Mouse (Mus musculus) layer of hippocampus, adult 2 months (tissue): Measurements from ENCODE around the gene Rps8. TPM values are rescaled to one million over a fixed set of nuclear protein-coding genes. Genes with fewer than 3 reads are reported as not detected.
"Not testable (repeated sequence)": the region's sequence is repeated elsewhere in the genome, so short reads cannot be mapped to it uniquely, and the experiment has no call there.

Source experiments
- DNase-seq, 2 experiments: peaks; one replicate each; pipeline ENCODE4 v3.0.0; 2022; ENCODE audit warnings: low spot score in 2 of 2
- H3K27ac ChIP-seq: fragments of 200-600 bp; 2 replicates; pipeline ENCODE4 v1.8.1; 2022
- H3K4me3 ChIP-seq: fragments of 200-600 bp; 2 replicates; pipeline ENCODE4 v1.8.1; 2022; ENCODE audit warnings: mild to moderate bottlenecking
- CTCF ChIP-seq: fragments of 200-600 bp; conservative IDR thresholded peaks from 2 replicates; pipeline ENCODE4 v1.8.1; 2022; ENCODE audit warnings: antibody characterized with exemption, mild to moderate bottlenecking, moderate library complexity
- long read RNA-seq, 2 experiments: library from polyadenylated mRNA; stranded (forward); transcript quantifications; one replicate each; pipeline ENCODE4 v2.0.0; 2021; ENCODE audit warnings: borderline mapping rate in 2 of 2
- total RNA-seq, 2 experiments: library from RNA; stranded (reverse); gene quantifications; 2 replicates each; pipeline ENCODE4 v1.2.3; 2021

The Rps8 gene
- 100 to 1,000 TPM; 509 to 527 TPM for total RNA-seq
- long read RNA-seq, experiment 1, transcript Rps8-201 (6 exons, 860 nt), result major isoform, 49 of 57 reads
- long read RNA-seq, experiment 1, partial matches to known transcripts, result 5 of 57 reads
- long read RNA-seq, experiment 1, other reads (novel, unspliced or antisense), result 2 of 57 reads
- long read RNA-seq, experiment 2, transcript Rps8-201 (6 exons, 860 nt), result major isoform, 79 of 97 reads
- long read RNA-seq, experiment 2, partial matches to known transcripts, result 15 of 97 reads
- long read RNA-seq, experiment 2, other reads (novel, unspliced or antisense), result 3 of 97 reads

DNA sequence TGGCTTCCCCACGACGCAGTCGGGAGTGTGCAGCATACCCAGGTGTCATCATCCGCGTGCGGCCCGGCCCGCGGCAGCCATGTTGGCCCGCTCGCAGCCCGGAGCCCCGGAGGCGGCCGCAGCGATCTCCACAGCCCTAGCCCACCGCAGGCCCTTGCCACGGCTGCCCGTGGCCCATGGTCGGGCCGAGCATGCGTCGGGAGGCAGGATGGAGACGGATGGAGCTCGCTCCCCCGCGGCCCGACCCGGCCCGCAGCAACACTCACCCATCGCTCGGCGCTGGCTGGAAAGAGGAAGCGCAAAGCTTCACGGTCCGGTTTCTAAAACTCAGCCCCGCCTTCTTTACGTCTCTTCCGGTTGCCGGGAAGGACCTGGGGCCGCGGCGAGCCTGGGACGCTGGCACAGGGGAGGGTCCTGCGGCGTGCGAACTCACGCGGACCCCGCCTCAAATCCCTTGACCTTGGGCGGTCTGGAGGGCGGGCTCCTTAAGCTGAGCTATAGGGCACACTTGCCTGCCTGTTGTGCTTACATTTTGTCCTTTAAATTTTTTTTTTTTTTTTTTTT, at the start of gene Rps8:
Gene Rps8 (minus strand): TSS at position 452 of the 564 bp plus-strand sequence.
- peak within 1 kb of the TSS; percentile 84 for H3K4me3 ChIP-seq
- peak; percentile 87 to 88 for DNase-seq
- TF ChIP-seq CTCF, result no peak
- peak within 1 kb of the TSS; percentile 94 for H3K27ac ChIP-seq

DNA sequence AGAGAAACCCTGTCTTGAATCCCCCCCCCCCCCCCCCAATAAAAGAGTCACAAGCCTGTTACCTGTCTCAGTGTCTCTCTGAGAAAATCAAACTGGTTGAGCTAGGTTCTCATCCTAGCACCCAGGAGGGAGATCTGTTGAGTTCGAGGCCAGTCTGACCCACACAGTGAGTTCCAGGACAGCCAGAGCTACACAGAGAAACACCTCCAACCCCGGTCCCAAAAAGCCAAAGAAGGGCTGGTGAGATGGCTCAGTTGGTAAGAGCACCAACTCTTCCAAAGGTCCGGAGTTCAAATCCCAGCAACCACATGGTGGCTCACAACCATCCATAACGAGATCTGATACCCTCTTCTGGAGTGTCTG, 46.9 kb upstream of the Rps8 start:
- no peak overlapping the region for H3K27ac ChIP-seq
- TF ChIP-seq CTCF, result no peak
- H3K4me3 ChIP-seq, result no peak overlapping the region
- no peak for DNase-seq

DNA sequence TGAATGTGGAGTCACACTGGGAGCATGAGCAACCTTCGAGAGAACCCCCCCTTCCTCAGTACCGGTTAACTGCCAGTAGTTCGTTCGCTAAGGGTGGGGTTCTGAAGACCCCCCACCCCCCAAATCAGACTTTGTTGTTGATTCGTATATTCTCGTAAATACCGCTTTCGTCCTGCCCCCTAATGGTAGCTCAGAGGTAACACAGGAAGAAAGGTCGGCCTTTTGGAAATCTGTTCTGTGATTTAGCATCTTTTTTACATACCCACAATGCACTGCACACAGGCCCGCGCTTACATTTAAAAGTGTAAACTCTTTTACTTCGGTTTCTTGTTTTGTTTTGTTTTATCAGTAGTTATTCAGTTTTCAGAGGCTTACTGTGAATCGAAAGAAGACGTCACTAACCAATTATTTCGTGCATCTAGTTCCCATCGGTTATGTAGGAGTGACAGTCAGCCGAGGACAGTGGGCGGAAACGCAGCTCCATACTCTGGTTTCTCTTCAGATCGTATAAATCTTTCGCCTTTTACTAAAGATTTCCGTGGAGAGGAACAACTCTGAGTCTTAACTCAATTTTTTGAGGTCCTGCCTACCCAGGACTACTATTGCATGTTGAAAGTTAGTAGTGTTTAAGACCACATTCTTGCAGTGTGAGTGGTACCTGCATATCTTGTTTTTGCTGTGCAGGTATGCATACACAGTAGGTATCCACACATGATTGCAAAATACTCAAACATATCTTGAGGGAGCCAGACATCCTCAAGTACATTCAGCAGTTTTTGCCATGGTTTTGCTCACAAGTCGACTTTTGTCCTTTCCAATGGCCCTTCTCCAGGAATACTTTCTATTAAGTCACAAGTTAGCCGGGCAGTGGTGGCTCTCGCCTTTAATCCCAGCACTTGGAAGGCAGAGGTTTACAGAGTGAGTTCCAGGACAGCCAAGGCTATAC, 46.3 kb upstream of the Rps8 start:
- DNase-seq, result no peak
- peak overlapping the region; percentile 45 for H3K4me3 ChIP-seq
- peak; percentile 78 for TF ChIP-seq CTCF
- peak overlapping the region; percentile 61 for H3K27ac ChIP-seq

DNA sequence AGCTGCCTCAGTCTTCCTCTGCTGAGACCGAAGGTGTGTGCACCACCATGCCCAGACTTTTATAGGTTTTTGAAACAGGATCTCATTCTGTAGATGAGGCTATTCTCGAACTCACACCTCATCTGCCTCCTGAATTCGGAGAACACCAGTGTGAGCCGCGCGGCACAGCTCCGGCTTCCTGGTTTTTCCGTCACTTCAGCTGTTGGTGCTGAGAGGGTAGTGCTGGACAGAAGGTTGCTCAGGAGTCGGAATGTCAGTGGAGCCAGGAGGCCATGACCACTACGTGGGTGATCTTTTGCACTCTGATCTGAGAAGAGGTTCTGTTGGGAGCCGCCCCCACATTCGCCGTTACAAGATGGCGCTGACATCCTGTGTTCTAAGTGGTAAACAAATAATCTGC, 35.8 kb upstream of the Rps8 start:
- Histone ChIP-seq H3K4me3 (no peak overlapping the region), H3K27ac (no peak overlapping the region)
- DNase-seq, result no peak
- no peak for TF ChIP-seq CTCF

DNA sequence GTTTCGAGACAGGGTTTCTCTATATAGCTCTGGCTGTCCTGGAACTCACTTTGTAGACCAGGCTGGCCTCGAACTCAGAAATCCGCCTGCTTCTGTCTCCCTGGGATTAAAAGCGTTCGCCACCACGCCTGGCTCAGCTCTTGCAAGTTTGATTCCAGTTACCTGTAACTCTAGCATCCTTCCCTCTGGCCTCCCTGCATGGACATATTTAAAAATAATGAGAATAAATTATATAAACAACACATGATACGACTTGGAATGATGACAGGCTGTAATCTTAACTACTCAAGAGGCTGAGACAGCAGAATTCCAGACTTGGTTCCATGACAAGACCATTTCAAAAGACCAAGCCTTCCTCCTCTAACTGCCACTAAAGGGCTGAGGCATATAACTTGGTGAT, 34.6 kb upstream of the Rps8 start:
- no peak for TF ChIP-seq CTCF
- peak overlapping the region; percentile 100 for H3K27ac ChIP-seq
- no peak overlapping the region for H3K4me3 ChIP-seq
- DNase-seq, result no peak

DNA sequence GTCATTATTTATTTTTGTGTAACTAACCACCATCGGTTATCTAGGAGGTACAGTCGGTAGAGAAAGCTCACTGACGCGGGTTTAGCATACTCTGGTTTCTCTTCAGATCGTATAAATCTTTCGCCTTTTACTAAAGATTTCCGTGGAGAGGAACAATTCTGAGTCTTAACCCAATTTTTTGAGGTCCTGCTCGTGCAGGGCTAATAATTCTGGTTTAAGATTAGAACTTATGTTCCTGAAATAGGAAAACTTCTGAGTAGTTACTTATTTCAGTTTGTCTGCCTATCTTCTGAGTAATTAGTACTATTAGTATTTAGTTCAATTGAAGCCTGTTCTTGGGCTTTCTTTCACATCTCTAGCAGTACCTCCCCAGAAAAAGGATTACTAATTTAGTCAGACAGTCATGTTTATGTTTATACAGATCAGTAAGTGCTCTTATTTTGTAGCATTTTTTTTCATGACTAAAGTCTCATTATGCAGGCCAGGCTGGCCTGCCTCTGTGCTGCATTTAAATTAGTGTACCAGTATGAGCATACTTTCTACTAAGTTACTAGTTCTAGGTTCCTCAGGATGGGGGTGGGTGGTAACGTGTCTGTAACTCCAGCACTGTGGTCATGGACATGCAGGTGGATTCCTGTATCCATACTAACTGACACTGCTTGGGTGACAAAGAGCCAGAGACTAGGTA, 34.0 kb upstream of the Rps8 start:
- peak; percentile 10 to 23 for DNase-seq
- H3K27ac ChIP-seq, result peak overlapping the region; percentile 100
- H3K4me3 ChIP-seq, result peak overlapping the region; percentile 57
- no peak for TF ChIP-seq CTCF

DNA sequence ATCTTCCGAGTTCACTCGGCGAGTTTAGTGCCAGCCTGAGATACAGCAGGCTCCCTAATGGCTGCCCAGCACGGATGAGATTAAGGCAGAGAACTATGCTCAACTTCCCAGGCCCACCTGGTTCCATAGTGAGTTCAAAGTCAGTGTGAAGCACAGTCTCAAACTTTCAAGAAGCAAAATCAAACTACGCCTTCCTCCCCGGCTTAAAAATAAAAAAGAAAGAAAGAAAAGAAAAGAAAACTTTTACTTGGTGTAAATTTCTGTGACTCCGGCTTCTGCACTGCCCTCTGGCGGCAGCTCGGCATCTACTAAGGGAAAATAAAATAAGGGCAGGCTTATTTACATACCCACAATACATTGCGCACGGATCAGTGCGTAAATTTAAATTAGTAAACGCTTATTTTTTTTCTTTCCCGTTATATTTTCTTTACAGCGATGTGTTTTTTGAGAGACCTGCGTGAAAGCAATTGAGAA, 33.4 kb upstream of the Rps8 start:
- peak overlapping the region; percentile 100 for H3K27ac ChIP-seq
- peak; percentile 93 for TF ChIP-seq CTCF
- DNase-seq, result peak; percentile 72 to 82
- peak overlapping the region; percentile 57 for H3K4me3 ChIP-seq

DNA sequence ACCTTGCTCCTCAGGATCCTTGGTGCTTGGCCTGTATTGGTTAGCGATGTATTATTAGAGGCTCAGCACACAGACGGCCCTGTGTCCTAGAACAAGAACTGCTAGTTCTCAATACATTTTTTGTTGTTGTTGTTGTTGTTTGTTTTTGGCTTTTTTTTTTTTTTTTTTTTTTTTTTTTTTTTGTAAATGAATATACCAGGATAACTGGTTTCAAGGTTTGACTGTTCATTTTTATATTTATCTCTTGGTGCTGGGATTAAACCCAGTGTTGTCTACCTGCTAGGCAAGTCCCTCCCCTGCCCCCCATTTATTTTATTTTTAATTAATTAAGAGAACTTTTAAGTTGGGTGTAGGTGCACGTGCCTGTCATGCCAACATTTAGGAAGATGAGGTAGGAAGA, 32.9 kb upstream of the Rps8 start:
- Histone ChIP-seq H3K27ac (peak overlapping the region; percentile 100), H3K4me3 (peak overlapping the region; percentile 57)
- DNase-seq, result no peak
- no peak for TF ChIP-seq CTCF

DNA sequence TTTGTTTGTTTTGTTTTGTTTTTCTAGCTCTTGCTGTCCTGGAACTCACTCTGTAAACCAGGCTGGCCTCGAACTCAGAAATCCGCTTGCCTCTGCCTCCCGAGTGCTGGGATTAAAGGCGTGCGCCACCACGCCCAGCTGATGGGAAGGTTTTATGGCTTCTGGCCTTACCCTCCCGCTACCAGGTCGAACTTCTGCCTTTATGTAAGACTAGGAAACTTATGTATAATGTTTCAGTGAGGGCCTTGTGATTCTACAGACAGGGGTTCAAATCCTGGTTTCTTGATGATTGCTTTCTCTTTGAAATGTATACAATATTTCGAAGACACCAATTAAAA, 26.7 kb upstream of the Rps8 start:
- H3K4me3 ChIP-seq, result peak overlapping the region; percentile 79
- H3K27ac ChIP-seq, result peak overlapping the region; percentile 92
- not testable (repeated sequence) for DNase-seq

DNA sequence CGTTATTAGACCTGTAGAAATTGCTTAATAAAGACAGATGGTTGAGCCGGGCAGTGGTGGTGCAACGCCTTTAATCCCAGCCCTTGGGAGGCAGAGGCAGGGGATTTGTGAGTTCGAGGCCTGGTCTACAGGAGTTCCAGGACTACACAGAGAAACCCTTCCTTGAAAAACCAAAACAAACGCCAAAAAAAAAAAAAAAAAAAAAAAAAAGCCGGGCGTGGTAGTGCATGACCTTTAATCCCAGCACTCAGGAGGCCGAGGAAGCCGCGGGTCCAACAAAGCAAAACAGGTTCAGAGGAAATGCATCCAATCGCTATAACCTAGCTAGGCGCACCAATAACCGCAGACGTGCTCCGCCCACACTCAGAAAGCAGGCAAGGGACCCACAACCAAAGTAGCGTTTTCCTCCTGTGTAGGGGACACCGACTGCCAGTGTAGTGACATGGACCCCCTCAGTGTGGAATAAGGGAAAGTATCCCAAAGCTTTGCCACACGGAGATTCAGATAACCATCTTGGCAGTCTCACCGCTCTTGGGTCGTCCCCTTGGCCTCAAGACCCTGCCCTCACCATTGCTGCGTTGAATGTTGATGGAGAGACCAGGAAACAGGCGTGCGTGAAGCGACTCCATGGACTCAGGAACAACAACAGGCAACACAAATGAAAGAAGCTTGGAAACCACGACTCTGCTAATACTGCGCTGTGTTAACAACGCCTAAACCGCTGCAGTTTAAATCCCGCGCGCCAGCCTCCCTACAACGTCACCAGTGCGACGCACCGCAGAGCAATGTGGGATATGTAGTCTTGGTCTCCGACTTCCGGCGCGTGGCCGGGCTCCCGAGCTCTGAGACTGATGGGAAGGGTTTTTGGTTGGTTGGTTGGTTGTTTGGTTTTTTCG, 26.1 kb upstream of the Rps8 start, which contains the start of gene Kif2c:
Gene Kif2c (minus strand): TSS at position 777 of the 896 bp plus-strand sequence.
- H3K4me3 ChIP-seq, result peak within 1 kb of the TSS; percentile 79
- H3K27ac ChIP-seq, result peak within 1 kb of the TSS; percentile 92
- peak; percentile 92 to 95 for DNase-seq
- TF ChIP-seq CTCF, result no peak; the same call in none of the 2 replicates

DNA sequence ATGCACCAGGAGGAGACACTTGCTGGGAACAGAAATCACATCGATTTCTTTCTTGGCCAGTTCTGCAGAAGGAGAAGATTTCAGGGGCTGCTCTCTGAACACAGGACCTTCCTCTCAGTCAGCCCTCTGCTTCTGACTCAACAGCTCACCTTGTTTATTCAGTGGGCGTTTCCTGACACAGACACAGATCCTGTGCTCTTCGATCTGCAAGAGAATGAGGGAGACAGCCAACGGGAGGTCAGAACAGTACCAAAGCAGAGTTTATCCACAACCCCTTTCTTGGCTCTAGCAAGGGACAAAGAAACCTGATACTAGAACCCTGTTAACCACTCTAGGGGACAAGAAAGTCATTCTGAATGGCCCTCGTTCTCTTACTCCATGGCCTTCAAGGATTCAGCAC, 13.9 kb upstream of the Rps8 start:
- H3K27ac ChIP-seq, result no peak overlapping the region
- no peak for TF ChIP-seq CTCF
- DNase-seq, result no peak
- H3K4me3 ChIP-seq, result no peak overlapping the region

DNA sequence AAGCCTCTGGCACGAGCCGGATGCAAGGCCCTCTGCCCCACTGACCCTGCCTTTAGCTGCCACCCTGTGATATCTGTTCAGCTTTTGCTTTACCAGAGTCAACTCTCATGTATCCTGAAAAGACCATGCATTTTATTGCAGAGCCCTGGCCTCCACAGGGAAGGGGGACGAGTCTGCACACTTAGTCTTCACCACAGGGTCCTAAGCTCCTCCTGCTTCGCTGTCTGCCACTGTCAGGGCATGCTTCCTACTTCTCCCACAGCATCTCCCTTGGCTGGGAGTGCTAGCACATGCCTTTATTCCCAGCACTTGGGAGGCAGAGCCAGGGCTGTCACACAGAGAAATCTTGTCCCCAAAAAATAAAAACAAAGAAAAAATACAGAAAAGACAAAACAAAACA, 5.1 kb upstream of the Rps8 start:
- no peak for DNase-seq
- no peak overlapping the region for H3K4me3 ChIP-seq
- no peak overlapping the region for H3K27ac ChIP-seq
- no peak for TF ChIP-seq CTCF
